Comparison of ENCODE assay signal across 12 mouse cellular contexts in genomic region chrX:166328219-166328901, GRCm38 (mm10).
DNase-seq lines count a peak whose midpoint lies in the region; ATAC-seq lines count a peak whose summit lies in the region.
"Had no signal": no experiment of that assay in that cellular context is flagged by ENCODE, and none has a peak within 500 bp of the region (broad histone marks: within the 10 kb centered on the region; RNA-seq: fewer than 3 reads in every experiment).

No protein-coding gene starts in this region.

- peak; percentile 14 for DNase-seq in embryo, embryonic 11 days
- DNase-seq in embryo, embryonic 10.5 days (ENCODE audit: low spot score), result no peak
- DNase-seq in retina, postnatal 1 day, result peak; percentile 38
- DNase-seq in retina, embryonic 14.5 days (ENCODE audit: low spot score), result no peak
- no peak for DNase-seq in adrenal gland, postnatal 4 days (ENCODE audit: low spot score in 2 of 2)
- DNase-seq: kidney, adult 2 months had no signal

- H3K9me3 ChIP-seq in hindbrain, embryonic 16.5 days (ENCODE audit: control insufficient read depth, low read length), result no peaks in the 10 kb centered on the region
- H3K9me3 ChIP-seq in neural tube, embryonic 15.5 days (replicated peaks), result no peaks in the 10 kb centered on the region
- H3K9me3 ChIP-seq: G1E; liver, embryonic 12.5 days had no signal

- no peak overlapping the region for H3K9ac ChIP-seq in hindbrain, embryonic 16.5 days (ENCODE audit: low read depth, low read length)
- H3K9ac ChIP-seq in neural tube, embryonic 15.5 days (replicated peaks), result no peak overlapping the region
- H3K9ac ChIP-seq: liver, embryonic 12.5 days had no signal

- H3K27ac ChIP-seq in hindbrain, embryonic 16.5 days (ENCODE audit: low read depth, low read length), result peak overlapping the region; percentile 67
- H3K27ac ChIP-seq in neural tube, embryonic 15.5 days (replicated peaks), result peak overlapping the region; percentile 72
- H3K27ac ChIP-seq: liver, embryonic 12.5 days; stomach, postnatal 0 days had no signal

- no peaks in the 10 kb centered on the region for H3K27me3 ChIP-seq in hindbrain, embryonic 16.5 days (replicated peaks; ENCODE audit: control insufficient read depth, insufficient read depth, low read length)
- peaks cover 15% of the 10 kb centered on the region; the same call in 1 of the 2 replicates for H3K27me3 ChIP-seq in neural tube, embryonic 15.5 days (replicated peaks)
- H3K27me3 ChIP-seq: liver, embryonic 12.5 days had no signal

- no peak overlapping the region for H3K4me3 ChIP-seq in hindbrain, embryonic 16.5 days (ENCODE audit: low read length)
- H3K4me3 ChIP-seq in neural tube, embryonic 15.5 days (replicated peaks), result no peak overlapping the region
- H3K4me3 ChIP-seq: liver, embryonic 12.5 days had no signal

- no peaks in the 10 kb centered on the region for H3K36me3 ChIP-seq in hindbrain, embryonic 16.5 days (ENCODE audit: control insufficient read depth, insufficient read depth, low read length)
- H3K36me3 ChIP-seq in neural tube, embryonic 15.5 days, result no peaks in the 10 kb centered on the region
- H3K36me3 ChIP-seq: G1E; liver, embryonic 12.5 days had no signal

- H3K4me1 ChIP-seq in hindbrain, embryonic 16.5 days (ENCODE audit: control insufficient read depth, insufficient read depth, low read depth, low read length), result no peaks in the 10 kb centered on the region; the same call in 1 of the 2 replicates
- H3K4me1 ChIP-seq in neural tube, embryonic 15.5 days, result peaks cover 10% of the 10 kb centered on the region; the same call in 1 of the 2 replicates
- H3K4me1 ChIP-seq: liver, embryonic 12.5 days had no signal

- no peak overlapping the region for H3K4me2 ChIP-seq in hindbrain, embryonic 16.5 days (ENCODE audit: low read length)
- no peak overlapping the region for H3K4me2 ChIP-seq in neural tube, embryonic 15.5 days

- ATAC-seq in hindbrain, embryonic 16.5 days, result peak; percentile 21; the same call in 1 of the 2 replicates
- peak; percentile 26 for ATAC-seq in neural tube, embryonic 15.5 days (ENCODE audit: low FRiP score)
- no peak for ATAC-seq in monocyte, adult 5-6 weeks (replicated peaks; ENCODE audit: insufficient number of reproducible peaks, low FRiP score, low TSS enrichment, poor library complexity, severe bottlenecking)
- ATAC-seq: liver, embryonic 12.5 days had no signal

- 34% methylated on average over 3 of the region's 3 CpGs for WGBS in hindbrain, embryonic 16.5 days
- 49% methylated on average over 3 of the region's 3 CpGs for WGBS in neural tube, embryonic 15.5 days

Comparison
In these comparisons a context has a peak if more than half of its experiments do, and no peak if none do; other contexts are left out.
1. DNase-seq: peak in embryo, embryonic 11 days (single experiment) and retina, postnatal 1 day (single experiment); none in embryo, embryonic 10.5 days (single experiment), retina, embryonic 14.5 days (single experiment) and adrenal gland, postnatal 4 days (0 of 2).